In genomic region chr2:3512552-3513454, GRCm38 (mm10) we compare ENCODE assay signal across 8 mouse cellular contexts. TPM values are rescaled to one million over a fixed set of nuclear protein-coding genes. Genes with fewer than 3 reads are reported as not detected.
DNase-seq lines count a peak whose midpoint lies in the region; ATAC-seq lines count a peak whose summit lies in the region.

Gene Gm45902, minus strand, starts transcription at chr2:3512790.
Gene Hspa14, minus strand, starts transcription at chr2:3512814.
Gene Cdnf, plus strand, starts transcription at chr2:3513030.

- peak; percentile 98 for DNase-seq in ES-CJ7 (ENCODE audit: low read depth, low spot score)
- peak; percentile 96 for DNase-seq in cerebellum, adult 11 months
- peak; percentile 100 for DNase-seq in forebrain, embryonic 14.5 days (ENCODE audit: low spot score)
- DNase-seq in heart, postnatal 14 days: peak; percentile 92 to 95
- peak; percentile 98 for DNase-seq in layer of hippocampus, adult 11-12 months (ENCODE audit: low spot score)
- peak; percentile 97 to 98 for DNase-seq in lung, adult 18-20 months
- peak; percentile 97 for DNase-seq in testis, postnatal 14 days (ENCODE audit: low spot score)

- ATAC-seq in forebrain, embryonic 14.5 days: peak; percentile 100
- peak; percentile 100 for ATAC-seq in neural tube, embryonic 15.5 days (ENCODE audit: low FRiP score)

- H3K4me3 ChIP-seq in forebrain, embryonic 14.5 days (ENCODE audit: low read depth, low read length): peak within 1 kb of the TSS; percentile 78
- peak within 1 kb of the TSS; percentile 78 for H3K4me3 ChIP-seq in neural tube, embryonic 15.5 days (replicated peaks)

- H3K27ac ChIP-seq in forebrain, embryonic 14.5 days (ENCODE audit: low read depth, low read length): peak within 1 kb of the TSS; percentile 68
- H3K27ac ChIP-seq in neural tube, embryonic 15.5 days (replicated peaks): peak within 1 kb of the TSS; percentile 90

- peak within 1 kb of the TSS; percentile 95 for H3K4me2 ChIP-seq in forebrain, embryonic 14.5 days (ENCODE audit: low read length)
- H3K4me2 ChIP-seq in neural tube, embryonic 15.5 days: peak within 1 kb of the TSS; percentile 91

- H3K9me3 ChIP-seq in forebrain, embryonic 14.5 days (replicated peaks; ENCODE audit: control insufficient read depth, low read length): no peaks in the 10 kb centered on the region
- H3K9me3 ChIP-seq in neural tube, embryonic 15.5 days (replicated peaks): no peaks in the 10 kb centered on the region

- peak within 1 kb of the TSS; percentile 92 for H3K9ac ChIP-seq in forebrain, embryonic 14.5 days (ENCODE audit: low read length)
- peak within 1 kb of the TSS; percentile 82 for H3K9ac ChIP-seq in neural tube, embryonic 15.5 days (replicated peaks)

- H3K4me1 ChIP-seq in forebrain, embryonic 14.5 days (ENCODE audit: control insufficient read depth, insufficient read depth, low read length): peaks cover 13% of the 10 kb centered on the region
- peaks cover 15% of the 10 kb centered on the region for H3K4me1 ChIP-seq in neural tube, embryonic 15.5 days

- WGBS in forebrain, embryonic 14.5 days: under 1% methylated on average over 60 of the region's 60 CpGs
- under 1% methylated on average over 60 of the region's 60 CpGs for WGBS in neural tube, embryonic 15.5 days

- H3K27me3 ChIP-seq in forebrain, embryonic 14.5 days (replicated peaks; ENCODE audit: control insufficient read depth, insufficient read depth, low read length): no peaks in the 10 kb centered on the region
- no peaks in the 10 kb centered on the region for H3K27me3 ChIP-seq in neural tube, embryonic 15.5 days (replicated peaks)

- intact Hi-C loops in heart, postnatal 14 days (cut with DNase I): loop anchor here (5.0 to 10.0 kb wide), 3 partner anchors 36 to 178 kb away; partner anchors contain the start of genes Acbd7, Dclre1c, Meig1 and Rpp38

- peaks cover 31% of the 10 kb centered on the region for H3K36me3 ChIP-seq in forebrain, embryonic 14.5 days (ENCODE audit: control insufficient read depth, insufficient read depth, low read length)
- H3K36me3 ChIP-seq in neural tube, embryonic 15.5 days: peaks cover 25% of the 10 kb centered on the region

RNA-seq across cellular contexts. Expression of gene Gm45902, which starts in this region (rescaled TPM):
- polyA plus RNA-seq in forebrain, embryonic 14.5 days (2014; fragmentation: Nextera tagmentation; extraction: Ambion mirVana): 7.2 and 7.3 TPM in 2 replicates
- total RNA-seq in heart, postnatal 14 days (2021): 1 to 10 TPM; 1.4 to 2.0 TPM
- 6.6 and 6.9 TPM in 2 replicates for polyA plus RNA-seq in neural tube, embryonic 15.5 days (2015; fragmentation: Nextera tagmentation; extraction: Ambion mirVana)

RNA-seq across cellular contexts. Expression of gene Hspa14, which starts in this region (rescaled TPM):
- 91.7 and 92.6 TPM in 2 replicates for polyA plus RNA-seq in forebrain, embryonic 14.5 days (2014; fragmentation: Nextera tagmentation; extraction: Ambion mirVana)
- total RNA-seq in heart, postnatal 14 days (2021): 10 to 100 TPM; 25.5 to 27.1 TPM
- 58.0 and 75.0 TPM in 2 replicates for polyA plus RNA-seq in neural tube, embryonic 15.5 days (2015; fragmentation: Nextera tagmentation; extraction: Ambion mirVana)

RNA-seq across cellular contexts. Expression of gene Cdnf, which starts in this region (rescaled TPM):
- 0.11 and 0.30 TPM in 2 replicates for polyA plus RNA-seq in forebrain, embryonic 14.5 days (2014; fragmentation: Nextera tagmentation; extraction: Ambion mirVana)
- 10 to 100 TPM; 13.9 to 14.0 TPM for total RNA-seq in heart, postnatal 14 days (2021)
- polyA plus RNA-seq in neural tube, embryonic 15.5 days (2015; fragmentation: Nextera tagmentation; extraction: Ambion mirVana): 0.19 and 0.28 TPM in 2 replicates

Comparison
In these comparisons a context has a peak if more than half of its experiments do, and no peak if none do; other contexts are left out.
1. Peak in every context shown above with its lines: DNase-seq, ATAC-seq, H3K4me3 ChIP-seq and H3K27ac ChIP-seq.